Mouse (Mus musculus) hindbrain, embryonic 12.5 days (tissue): Measurements from ENCODE around the gene Kmo. TPM values are rescaled to one million over a fixed set of nuclear protein-coding genes. Genes with fewer than 3 reads are reported as not detected.

Experiments
- ATAC-seq: fragments of 200-750 bp; cut with Nextera tagmentation; 2 replicates; pipeline ENCODE4 v1.8.0; 2017; ENCODE audit warnings: moderate TSS enrichment; ENCODE audit not compliant: low FRiP score
- H3K27ac ChIP-seq: fragments of 300-500 bp; sonication (generic); 2 replicates; pipeline ENCODE4 v1.5.1; 2016; ENCODE audit warnings: mild to moderate bottlenecking
- H3K27me3 ChIP-seq: fragments of 300-500 bp; sonication (generic); 2 replicates; pipeline ENCODE4 v1.6.1; 2016; ENCODE audit warnings: mild to moderate bottlenecking
- H3K36me3 ChIP-seq: fragments of 300-500 bp; sonication (generic); 2 replicates; pipeline ENCODE4 v1.6.1; 2016; ENCODE audit warnings: mild to moderate bottlenecking
- H3K4me1 ChIP-seq: fragments of 300-500 bp; sonication (generic); 2 replicates; pipeline ENCODE4 v1.6.1; 2016
- H3K4me2 ChIP-seq: fragments of 300-500 bp; sonication (generic); replicated peaks from 2 replicates; pipeline ENCODE4 v1.6.1; 2016; ENCODE audit warnings: mild to moderate bottlenecking
- H3K4me3 ChIP-seq: fragments of 300-500 bp; sonication (generic); 2 replicates; pipeline ENCODE4 v1.5.1; 2016; ENCODE audit warnings: mild to moderate bottlenecking
- H3K9ac ChIP-seq: fragments of 300-500 bp; sonication (generic); 2 replicates; pipeline ENCODE4 v1.6.1; 2016; ENCODE audit warnings: mild to moderate bottlenecking, moderate library complexity
- H3K9me3 ChIP-seq: fragments of 300-500 bp; sonication (generic); replicated peaks from 2 replicates; pipeline ENCODE4 v1.6.1; 2016; ENCODE audit warnings: mild to moderate bottlenecking
- WGBS: fragments of 180-500 bp; shearing (Covaris S2); methylation state at CpG from one replicate; pipeline ENCODE4 v1.1.7; 2016; 5-methylcytosine and 5-hydroxymethylcytosine counted together
- polyA plus RNA-seq: library from polyadenylated mRNA; unstranded; fragments of >200 nt; fragmentation: Nextera tagmentation; extraction: Ambion mirVana; gene quantifications from 2 replicates; pipeline ENCODE4 v1.2.1, GENCODE M21; 2016

Gene Kmo
- 0.09 TPM in 1 of 2 replicates, not detected in the other for polyA plus RNA-seq

- Histone ChIP-seq H3K4me1 (peaks cover 13% of the 10 kb centered on the region), H3K4me2 (no peak within 1 kb of the TSS), H3K27ac (no peak within 1 kb of the TSS), H3K9me3 (no peaks in the 10 kb centered on the region), H3K36me3 (peaks cover 26% of the 10 kb centered on the region), H3K27me3 (no peaks in the 10 kb centered on the region), H3K4me3 (no peak within 1 kb of the TSS), H3K9ac (no peak within 1 kb of the TSS)
- no peak for ATAC-seq
- 91% methylated on average over 13 of the region's 13 CpGs for WGBS
These were observed at the start of gene Kmo for GRCm38 (mm10) chr1:175619814-175620431. Kmo (plus strand) TSS chr1:175620381.

- ATAC-seq = no peak
- Histone ChIP-seq H3K4me2 (no peak overlapping the region), H3K4me1 (no peaks in the 10 kb centered on the region), H3K27me3 (no peaks in the 10 kb centered on the region), H3K27ac (no peak overlapping the region), H3K9me3 (no peaks in the 10 kb centered on the region), H3K9ac (no peak overlapping the region), H3K36me3 (no peaks in the 10 kb centered on the region), H3K4me3 (no peak overlapping the region)
- WGBS = 90% methylated on average over 2 of the region's 2 CpGs
These were observed 46.1 kb upstream of the Kmo start for GRCm38 (mm10) chr1:175574129-175574528.

- 88% methylated on average over 2 of the region's 2 CpGs for WGBS
- Histone ChIP-seq H3K9ac (no peak overlapping the region), H3K27me3 (no peaks in the 10 kb centered on the region)
These were observed 41.6 kb upstream of the Kmo start for GRCm38 (mm10) chr1:175578425-175579096.

GRCm38 (mm10) chr1:175579598-175580235 lies 40.5 kb upstream of the Kmo start:
- no peaks in the 10 kb centered on the region for H3K4me1 ChIP-seq
- H3K9ac ChIP-seq = no peak overlapping the region
- no peak for ATAC-seq
- no peaks in the 10 kb centered on the region for H3K9me3 ChIP-seq
- no peak overlapping the region for H3K4me3 ChIP-seq
- H3K27me3 ChIP-seq = no peaks in the 10 kb centered on the region
- no peaks in the 10 kb centered on the region for H3K36me3 ChIP-seq
- 82% methylated on average over 9 of the region's 9 CpGs for WGBS
- H3K27ac ChIP-seq = no peak overlapping the region
- H3K4me2 ChIP-seq = no peak overlapping the region

More at GRCm38 (mm10) chr1:175578425-175579096, 41.6 kb upstream of the Kmo start:
- H3K9me3 ChIP-seq = no peaks in the 10 kb centered on the region
- H3K36me3 ChIP-seq = no peaks in the 10 kb centered on the region
- no peak overlapping the region for H3K4me2 ChIP-seq
- H3K4me1 ChIP-seq = no peaks in the 10 kb centered on the region
- H3K4me3 ChIP-seq = no peak overlapping the region
- H3K27ac ChIP-seq = no peak overlapping the region
- no peak for ATAC-seq

- Histone ChIP-seq H3K9me3 (no peaks in the 10 kb centered on the region), H3K9ac (no peak overlapping the region), H3K4me1 (no peaks in the 10 kb centered on the region), H3K4me2 (no peak overlapping the region), H3K36me3 (no peaks in the 10 kb centered on the region), H3K27ac (no peak overlapping the region), H3K4me3 (no peak overlapping the region), H3K27me3 (no peaks in the 10 kb centered on the region)
- WGBS = 88% methylated on average over 7 of the region's 7 CpGs
- no peak for ATAC-seq
These were observed 39.8 kb upstream of the Kmo start for GRCm38 (mm10) chr1:175580346-175580745.

- Histone ChIP-seq H3K9ac (no peak overlapping the region), H3K36me3 (no peaks in the 10 kb centered on the region), H3K27me3 (no peaks in the 10 kb centered on the region), H3K4me2 (no peak overlapping the region), H3K4me3 (no peak overlapping the region), H3K9me3 (no peaks in the 10 kb centered on the region), H3K4me1 (no peaks in the 10 kb centered on the region), H3K27ac (no peak overlapping the region)
- ATAC-seq = no peak
- WGBS = 85% methylated on average over 4 of the region's 4 CpGs
These were observed 37.4 kb upstream of the Kmo start for GRCm38 (mm10) chr1:175582799-175583198.

GRCm38 (mm10) chr1:175585267-175585666 lies 34.9 kb upstream of the Kmo start:
- no peak; the same call in 1 of the 2 replicates for ATAC-seq
- no peaks in the 10 kb centered on the region for H3K9me3 ChIP-seq
- H3K27ac ChIP-seq = no peak overlapping the region
- no peaks in the 10 kb centered on the region for H3K36me3 ChIP-seq
- H3K4me1 ChIP-seq = no peaks in the 10 kb centered on the region
- H3K4me3 ChIP-seq = no peak overlapping the region
- no peaks in the 10 kb centered on the region for H3K27me3 ChIP-seq
- WGBS = 74% methylated on average over 2 of the region's 2 CpGs
- no peak overlapping the region for H3K4me2 ChIP-seq
- no peak overlapping the region for H3K9ac ChIP-seq

- H3K9ac ChIP-seq = no peak overlapping the region
- H3K36me3 ChIP-seq = no peaks in the 10 kb centered on the region
- H3K4me3 ChIP-seq = no peak overlapping the region
- no peak overlapping the region for H3K27ac ChIP-seq
- H3K4me1 ChIP-seq = no peaks in the 10 kb centered on the region
- ATAC-seq = no peak
- WGBS = 89% methylated on average over 5 of the region's 5 CpGs
- H3K4me2 ChIP-seq = no peak overlapping the region
- no peaks in the 10 kb centered on the region for H3K9me3 ChIP-seq
- H3K27me3 ChIP-seq = no peaks in the 10 kb centered on the region
These were observed 33.5 kb upstream of the Kmo start for GRCm38 (mm10) chr1:175586656-175587055.

- WGBS = 81% methylated on average over 1 of the region's 1 CpGs
- no peak overlapping the region for H3K4me2 ChIP-seq
- H3K27ac ChIP-seq = no peak overlapping the region
- H3K4me1 ChIP-seq = no peaks in the 10 kb centered on the region
- no peak overlapping the region for H3K4me3 ChIP-seq
- H3K9ac ChIP-seq = no peak overlapping the region
- 0 out of 2 replicates have a peak, but pooled peaks cover 6% of the 10 kb centered on the region for H3K9me3 ChIP-seq
- H3K36me3 ChIP-seq = no peaks in the 10 kb centered on the region
- ATAC-seq = no peak
- no peaks in the 10 kb centered on the region for H3K27me3 ChIP-seq
These were observed 27.3 kb upstream of the Kmo start for GRCm38 (mm10) chr1:175592832-175593231.

GRCm38 (mm10) chr1:175602231-175602630 lies 17.9 kb upstream of the Kmo start:
- Histone ChIP-seq H3K9ac (no peak overlapping the region), H3K27me3 (no peaks in the 10 kb centered on the region), H3K27ac (no peak overlapping the region), H3K9me3 (no peaks in the 10 kb centered on the region), H3K4me2 (no peak overlapping the region), H3K36me3 (peaks cover 40% of the 10 kb centered on the region), H3K4me1 (no peaks in the 10 kb centered on the region), H3K4me3 (no peak overlapping the region)
- ATAC-seq = no peak
- WGBS = 88% methylated on average over 11 of the region's 11 CpGs

- ATAC-seq = no peak
- Histone ChIP-seq H3K4me1 (no peaks in the 10 kb centered on the region), H3K9me3 (no peaks in the 10 kb centered on the region), H3K9ac (no peak overlapping the region), H3K27me3 (no peaks in the 10 kb centered on the region), H3K4me3 (no peak overlapping the region), H3K4me2 (no peak overlapping the region), H3K27ac (no peak overlapping the region), H3K36me3 (peaks cover 52% of the 10 kb centered on the region)
- 70% methylated on average over 6 of the region's 6 CpGs for WGBS
These were observed 16.8 kb upstream of the Kmo start for GRCm38 (mm10) chr1:175603390-175603789.

- H3K27me3 ChIP-seq = no peaks in the 10 kb centered on the region
- H3K4me2 ChIP-seq = no peak overlapping the region
- WGBS = 94% methylated on average over 6 of the region's 6 CpGs
- ATAC-seq = no peak
- H3K9ac ChIP-seq = no peak overlapping the region
- no peaks in the 10 kb centered on the region for H3K9me3 ChIP-seq
- H3K4me3 ChIP-seq = no peak overlapping the region
- H3K27ac ChIP-seq = no peak overlapping the region
- H3K36me3 ChIP-seq = peaks cover 73% of the 10 kb centered on the region
- no peaks in the 10 kb centered on the region for H3K4me1 ChIP-seq
These were observed 12.9 kb upstream of the Kmo start for GRCm38 (mm10) chr1:175607308-175607707.
